Mouse (Mus musculus) limb, embryonic 12.5 days (tissue): ENCODE measurements at regions not wholly inside any gene's neighbourhood (a gene's known extent, or its start where the extent isn't known, plus 50 kb on each side); places are given as distances from the start of the nearest gene placed in this dataset.

ENCODE experiments used
- ATAC-seq: fragments of 200-750 bp; cut with Nextera tagmentation; 2 replicates; pipeline ENCODE4 v1.8.0; 2017; ENCODE audit warnings: low read depth, moderate TSS enrichment; ENCODE audit not compliant: insufficient number of reproducible peaks, insufficient read depth, low FRiP score, low TSS enrichment
- H3K27ac ChIP-seq: fragments of 300-500 bp; sonication (generic); 2 replicates; pipeline ENCODE4 v1.5.1; 2016; ENCODE audit warnings: mild to moderate bottlenecking, moderate library complexity
- H3K27me3 ChIP-seq: fragments of 300-500 bp; sonication (generic); 2 replicates; pipeline ENCODE4 v1.6.1; 2016; ENCODE audit warnings: mild to moderate bottlenecking, moderate library complexity
- H3K36me3 ChIP-seq: fragments of 300-500 bp; sonication (generic); 2 replicates; pipeline ENCODE4 v1.6.1; 2016; ENCODE audit warnings: mild to moderate bottlenecking, moderate library complexity
- H3K4me1 ChIP-seq: fragments of 300-500 bp; sonication (generic); replicated peaks from 2 replicates; pipeline ENCODE4 v1.6.1; 2016
- H3K4me2 ChIP-seq: fragments of 300-500 bp; sonication (generic); 2 replicates; pipeline ENCODE4 v1.6.1; 2016; ENCODE audit warnings: mild to moderate bottlenecking, moderate library complexity
- H3K4me3 ChIP-seq: fragments of 300-500 bp; sonication (generic); replicated peaks from 2 replicates; pipeline ENCODE4 v1.5.1; 2016; ENCODE audit warnings: mild to moderate bottlenecking
- H3K9ac ChIP-seq: fragments of 300-500 bp; sonication (generic); replicated peaks from 2 replicates; pipeline ENCODE4 v1.6.1; 2016; ENCODE audit warnings: mild to moderate bottlenecking, moderate library complexity
- H3K9me3 ChIP-seq: fragments of 300-500 bp; sonication (generic); 2 replicates; pipeline ENCODE4 v1.6.1; 2016; ENCODE audit warnings: mild to moderate bottlenecking, moderate library complexity
- WGBS: fragments of 180-500 bp; shearing (Covaris S2); methylation state at CpG from one replicate; pipeline ENCODE4 v1.1.7; 2016; 5-methylcytosine and 5-hydroxymethylcytosine counted together

DNA sequence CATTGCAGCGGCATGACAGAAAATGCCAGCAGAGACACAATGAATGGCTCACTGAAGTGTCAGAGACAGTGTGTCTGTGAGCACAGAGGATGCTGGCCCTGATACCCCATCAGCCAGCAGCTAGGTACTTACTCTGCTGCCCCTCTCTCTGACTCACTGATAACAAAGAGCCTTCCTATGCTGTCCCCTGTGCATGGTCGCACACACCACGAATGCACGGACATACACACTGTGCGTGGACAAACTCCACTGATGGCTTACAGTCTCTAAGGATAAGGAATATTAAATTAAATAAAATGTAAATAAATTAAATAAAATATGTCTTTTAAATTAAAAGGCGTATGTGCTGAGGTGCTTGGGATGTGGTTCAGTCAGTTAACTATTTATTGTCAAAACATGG is 438.2 kb downstream of the Rwdd3 start:
- ATAC-seq: no peak; the same call in 1 of the 2 replicates
- H3K4me1 ChIP-seq: no peaks in the 10 kb centered on the region
- H3K9me3 ChIP-seq: no peaks in the 10 kb centered on the region
- H3K36me3 ChIP-seq: no peaks in the 10 kb centered on the region
- H3K4me2 ChIP-seq: no peak overlapping the region
- no peaks in the 10 kb centered on the region for H3K27me3 ChIP-seq
- no peak overlapping the region for H3K9ac ChIP-seq
- WGBS: 95% methylated on average over 6 of the region's 6 CpGs
- H3K4me3 ChIP-seq: no peak overlapping the region
- H3K27ac ChIP-seq: no peak overlapping the region

DNA sequence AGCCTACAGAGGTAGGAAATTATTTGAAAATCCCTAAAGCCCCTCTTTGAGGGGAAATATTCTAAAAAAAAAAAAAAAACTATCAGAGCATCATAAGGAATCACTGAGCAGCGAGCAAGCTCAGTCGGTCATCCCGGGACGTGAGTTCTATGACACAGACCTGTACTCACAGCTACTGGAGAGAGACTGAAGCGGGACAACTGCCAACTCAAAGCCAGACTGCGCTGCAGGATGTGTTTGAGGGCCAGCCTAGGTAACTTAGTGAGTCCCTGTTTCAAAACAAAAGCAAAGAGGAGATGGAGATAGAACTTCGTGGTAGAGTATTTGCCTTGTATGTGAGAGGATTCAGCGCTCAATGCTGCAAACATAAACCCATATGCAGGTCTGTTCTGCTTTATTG is 439.1 kb downstream of the Rwdd3 start:
- no peak for ATAC-seq
- Histone ChIP-seq H3K4me2 (no peak overlapping the region), H3K4me1 (no peaks in the 10 kb centered on the region), H3K4me3 (no peak overlapping the region), H3K36me3 (no peaks in the 10 kb centered on the region), H3K27ac (no peak overlapping the region), H3K9ac (no peak overlapping the region), H3K9me3 (no peaks in the 10 kb centered on the region), H3K27me3 (no peaks in the 10 kb centered on the region)
- 87% methylated on average over 8 of the region's 8 CpGs for WGBS

DNA sequence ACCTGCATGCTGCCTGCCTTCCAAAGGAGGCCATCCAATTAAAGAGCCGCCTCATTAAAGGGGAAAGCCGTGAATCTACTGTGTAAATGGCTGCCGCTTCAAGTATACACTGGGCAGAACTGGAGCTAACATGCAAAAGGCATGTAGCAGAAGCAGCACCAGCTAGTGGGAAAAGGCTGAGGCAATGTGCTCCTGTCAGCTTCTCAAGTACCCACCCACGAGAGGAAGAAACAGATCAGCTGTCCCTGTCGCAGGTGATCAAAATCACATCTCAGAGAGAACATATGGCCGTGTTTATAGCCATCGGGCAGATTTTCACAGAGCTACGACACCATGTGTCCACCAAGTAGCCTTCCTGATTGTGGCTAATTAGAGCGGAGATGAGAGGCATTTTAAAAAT is 440.2 kb downstream of the Rwdd3 start:
- ATAC-seq: no peak; the same call in 1 of the 2 replicates
- H3K4me3 ChIP-seq: no peak overlapping the region

DNA sequence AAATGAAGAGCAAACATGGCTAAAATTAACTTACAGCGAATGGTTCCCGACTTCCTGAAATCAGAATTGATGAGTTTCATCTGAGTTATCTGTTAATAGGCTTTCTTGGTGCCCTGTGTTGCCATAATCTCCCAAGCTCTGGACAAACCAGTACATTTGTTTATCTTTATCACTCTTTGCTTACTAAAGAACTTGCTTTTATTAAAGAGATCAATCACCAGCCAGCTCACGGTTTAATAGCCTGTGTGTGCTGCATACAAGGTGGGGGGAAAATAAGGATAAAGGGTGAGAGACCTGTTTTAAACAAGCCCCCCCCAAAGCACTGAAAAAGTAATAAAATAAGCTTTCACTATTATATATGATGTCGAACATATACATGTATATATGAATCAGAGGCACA is 441.3 kb downstream of the Rwdd3 start:
- Histone ChIP-seq H3K4me1 (no peaks in the 10 kb centered on the region), H3K9ac (no peak overlapping the region), H3K4me2 (no peak overlapping the region), H3K4me3 (no peak overlapping the region), H3K9me3 (no peaks in the 10 kb centered on the region), H3K36me3 (no peaks in the 10 kb centered on the region), H3K27me3 (no peaks in the 10 kb centered on the region), H3K27ac (no peak overlapping the region)
- 72% methylated on average over 4 of the region's 4 CpGs for WGBS
- no peak for ATAC-seq

More for the DNA sequence above, 440.2 kb downstream of the Rwdd3 start:
- WGBS: 35% methylated on average over 9 of the region's 9 CpGs
- no peaks in the 10 kb centered on the region for H3K9me3 ChIP-seq
- no peaks in the 10 kb centered on the region for H3K4me1 ChIP-seq
- no peak overlapping the region for H3K9ac ChIP-seq
- no peaks in the 10 kb centered on the region for H3K27me3 ChIP-seq
- H3K4me2 ChIP-seq: no peak overlapping the region
- H3K27ac ChIP-seq: no peak overlapping the region
- no peaks in the 10 kb centered on the region for H3K36me3 ChIP-seq

DNA sequence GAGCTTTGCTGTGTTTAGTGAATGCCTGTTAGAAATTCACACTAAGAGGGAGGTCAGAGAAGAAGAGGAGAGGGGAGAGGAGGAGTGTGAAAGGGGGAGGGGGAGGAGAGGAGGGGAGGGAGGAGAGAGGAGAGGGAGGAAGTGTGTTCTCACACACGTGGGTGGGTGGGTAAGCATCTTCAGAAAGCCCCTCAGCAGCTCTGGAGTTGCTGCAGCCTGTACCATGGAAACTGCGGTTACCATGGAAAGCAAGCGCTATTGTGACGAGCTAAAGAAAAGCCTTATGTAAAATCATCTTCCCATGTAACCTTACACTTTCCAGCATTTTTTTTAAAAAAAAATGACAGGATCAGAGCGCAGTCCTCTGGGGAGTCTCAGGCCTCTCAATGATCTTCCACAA is 441.8 kb downstream of the Rwdd3 start:
- Histone ChIP-seq H3K9me3 (no peaks in the 10 kb centered on the region), H3K36me3 (no peaks in the 10 kb centered on the region), H3K4me1 (no peaks in the 10 kb centered on the region), H3K27me3 (no peaks in the 10 kb centered on the region), H3K9ac (no peak overlapping the region), H3K4me3 (no peak overlapping the region), H3K27ac (no peak overlapping the region), H3K4me2 (no peak overlapping the region)
- WGBS: 66% methylated on average over 5 of the region's 5 CpGs
- ATAC-seq: no peak

DNA sequence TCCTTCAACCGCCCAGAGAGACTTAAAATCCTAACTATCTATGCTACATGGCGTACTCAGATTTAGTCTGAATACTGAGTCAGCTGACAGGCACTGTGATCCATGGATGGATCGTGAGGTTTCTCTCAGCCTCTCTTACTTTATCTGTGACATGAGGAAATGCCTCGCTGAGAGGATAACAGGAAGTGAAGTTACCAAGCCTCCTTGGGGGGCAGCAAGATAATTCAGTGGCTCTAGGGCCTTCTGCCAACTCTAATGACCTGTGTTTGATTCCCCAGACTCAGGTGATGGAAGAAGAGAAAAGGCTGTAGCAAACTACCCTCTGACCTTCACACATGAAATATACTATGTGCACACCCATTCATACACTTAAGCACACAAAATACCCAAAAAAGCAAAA is 486.3 kb downstream of the Rwdd3 start:
- H3K4me2 ChIP-seq: no peak overlapping the region
- no peaks in the 10 kb centered on the region for H3K27me3 ChIP-seq
- no peak overlapping the region for H3K27ac ChIP-seq
- WGBS: 84% methylated on average over 4 of the region's 4 CpGs
- no peaks in the 10 kb centered on the region for H3K9me3 ChIP-seq
- no peaks in the 10 kb centered on the region for H3K4me1 ChIP-seq
- no peak overlapping the region for H3K4me3 ChIP-seq
- no peak overlapping the region for H3K9ac ChIP-seq
- no peaks in the 10 kb centered on the region for H3K36me3 ChIP-seq
- no peak for ATAC-seq

DNA sequence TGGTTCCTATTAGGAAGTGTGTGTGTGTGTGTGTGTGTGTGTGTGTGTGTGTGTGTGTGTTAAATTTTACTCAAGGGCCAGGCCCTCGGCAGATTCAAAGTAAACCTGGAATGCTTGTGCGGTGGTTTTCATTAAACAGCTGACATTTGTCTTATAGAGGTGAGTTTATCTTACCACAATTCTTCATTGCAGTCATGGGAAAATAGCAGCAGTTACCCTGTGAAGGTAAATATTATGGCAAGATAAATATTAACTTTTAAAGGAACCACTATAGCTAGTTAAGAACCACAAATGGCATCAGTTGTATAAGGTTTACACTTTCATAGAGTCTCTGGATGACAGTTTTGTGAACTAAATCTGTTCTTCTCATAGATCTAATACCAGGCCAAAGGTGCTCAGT is 495.6 kb downstream of the Rwdd3 start:
- Histone ChIP-seq H3K4me2 (no peak overlapping the region), H3K4me3 (no peak overlapping the region), H3K4me1 (no peaks in the 10 kb centered on the region), H3K27me3 (no peaks in the 10 kb centered on the region), H3K9me3 (0 out of 2 replicates have a peak, but pooled peaks cover 7% of the 10 kb centered on the region), H3K36me3 (no peaks in the 10 kb centered on the region), H3K9ac (no peak overlapping the region), H3K27ac (no peak overlapping the region)
- WGBS: 78% methylated on average over 2 of the region's 2 CpGs
- no peak for ATAC-seq

DNA sequence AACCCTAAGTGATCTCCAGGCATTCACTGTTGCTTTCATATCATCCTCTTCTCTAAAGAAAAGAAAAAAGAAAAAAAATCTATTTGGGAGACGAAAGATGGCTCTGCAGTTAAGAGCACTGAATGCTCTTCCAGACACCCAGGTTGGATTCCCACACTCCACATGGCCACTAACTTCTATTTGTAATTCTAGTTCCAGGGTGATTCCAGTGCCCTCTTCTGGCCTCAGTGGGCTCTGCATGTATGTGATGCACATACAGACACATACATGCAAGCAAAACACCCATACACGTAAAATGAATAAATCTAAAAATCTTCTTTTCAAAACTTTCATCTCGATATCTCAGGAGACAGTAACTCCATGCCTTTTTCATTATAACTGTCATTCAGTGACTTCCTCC is 502.8 kb downstream of the Rwdd3 start:
- Histone ChIP-seq H3K4me2 (no peak overlapping the region), H3K36me3 (no peaks in the 10 kb centered on the region), H3K9ac (no peak overlapping the region), H3K27me3 (no peaks in the 10 kb centered on the region), H3K27ac (no peak overlapping the region), H3K9me3 (0 out of 2 replicates have a peak, but pooled peaks cover 7% of the 10 kb centered on the region), H3K4me1 (no peaks in the 10 kb centered on the region), H3K4me3 (no peak overlapping the region)
- WGBS: 92% methylated on average over 3 of the region's 3 CpGs
- no peak for ATAC-seq

DNA sequence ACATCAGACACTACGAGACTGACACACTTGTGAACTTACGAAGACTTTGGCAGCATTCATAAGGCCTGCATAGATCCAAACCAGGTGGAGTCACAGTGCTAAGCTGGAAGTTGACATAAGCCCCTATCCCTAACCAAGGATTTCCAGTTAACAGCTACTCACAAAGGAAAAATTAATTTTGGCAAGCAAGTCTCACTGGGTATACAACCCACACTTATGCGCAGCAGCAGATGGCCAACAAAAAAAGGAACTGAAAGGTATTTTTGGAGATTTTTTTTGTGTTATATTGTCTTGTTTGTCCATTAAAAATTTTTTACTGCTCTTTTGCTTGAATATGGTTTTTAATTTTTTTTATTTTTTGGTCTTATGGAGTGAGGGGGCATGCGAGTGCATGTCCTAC is 509.0 kb downstream of the Rwdd3 start:
- Histone ChIP-seq H3K9me3 (no peaks in the 10 kb centered on the region), H3K27ac (no peak overlapping the region), H3K4me1 (no peaks in the 10 kb centered on the region), H3K4me2 (no peak overlapping the region), H3K4me3 (no peak overlapping the region), H3K36me3 (no peaks in the 10 kb centered on the region), H3K27me3 (no peaks in the 10 kb centered on the region), H3K9ac (no peak overlapping the region)
- 89% methylated on average over 4 of the region's 4 CpGs for WGBS
- no peak for ATAC-seq

DNA sequence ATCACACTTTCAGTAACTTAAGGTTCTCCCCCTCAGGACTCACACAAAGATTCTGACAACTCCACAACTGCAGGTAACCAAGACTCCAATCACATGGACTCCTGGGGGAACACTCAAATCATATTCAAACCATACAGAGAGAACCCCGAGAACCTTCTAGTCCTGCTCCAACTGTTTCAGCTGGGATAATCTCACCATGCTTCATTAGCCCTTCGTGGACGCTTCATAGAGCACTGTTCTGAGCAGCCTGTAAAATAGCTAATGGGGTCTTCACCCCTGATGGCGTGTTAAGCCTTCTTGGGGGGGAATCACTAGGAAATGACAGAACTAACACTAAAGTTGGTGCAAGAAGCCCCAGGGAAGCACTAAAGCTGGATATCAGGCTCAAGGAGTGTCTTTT is 510.7 kb downstream of the Rwdd3 start:
- H3K27me3 ChIP-seq: no peaks in the 10 kb centered on the region
- H3K4me2 ChIP-seq: no peak overlapping the region
- H3K9ac ChIP-seq: no peak overlapping the region
- H3K36me3 ChIP-seq: no peaks in the 10 kb centered on the region
- ATAC-seq: no peak
- no peak overlapping the region for H3K27ac ChIP-seq
- 65% methylated on average over 4 of the region's 4 CpGs for WGBS
- no peak overlapping the region for H3K4me3 ChIP-seq
- no peaks in the 10 kb centered on the region for H3K9me3 ChIP-seq
- no peaks in the 10 kb centered on the region for H3K4me1 ChIP-seq

DNA sequence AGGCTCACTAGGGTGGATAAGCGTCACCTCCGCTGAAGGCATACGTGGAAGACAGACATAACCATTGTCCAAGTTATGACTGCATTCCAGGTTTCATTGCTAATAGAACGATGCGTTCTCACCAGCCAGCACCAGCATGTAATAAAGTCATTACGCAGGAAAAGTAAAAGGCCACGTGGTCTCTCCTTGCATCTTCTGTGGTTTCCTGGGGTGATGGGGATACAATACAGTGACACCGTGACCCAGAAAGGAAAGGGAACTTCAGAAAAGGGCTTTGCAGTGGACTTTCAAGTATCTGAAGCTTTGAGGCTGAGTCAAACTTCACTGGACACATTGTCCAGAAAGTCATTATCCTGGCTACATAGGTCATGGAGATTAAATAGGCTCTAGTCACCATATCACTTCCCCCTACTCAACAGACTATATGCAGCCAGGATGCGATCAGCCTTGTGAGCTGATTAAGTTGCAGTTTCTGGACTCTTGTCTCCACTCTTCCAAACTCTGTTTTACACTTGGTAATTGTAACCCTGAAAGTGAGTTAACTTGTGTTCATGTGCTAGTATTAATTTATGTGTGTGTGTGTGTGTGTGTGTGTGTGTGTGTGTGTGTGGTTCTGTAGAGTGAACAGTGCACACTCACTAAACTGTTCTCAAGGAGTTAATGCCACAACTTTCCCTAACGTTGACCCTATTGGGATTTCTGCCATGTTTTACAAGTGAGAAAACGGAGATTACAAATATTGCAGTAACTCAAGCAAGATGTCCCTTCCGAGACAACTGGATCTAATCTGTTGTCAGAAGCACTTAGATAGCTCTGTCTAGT is 522.2 kb downstream of the Rwdd3 start:
- Histone ChIP-seq H3K4me3 (no peak overlapping the region), H3K9me3 (no peaks in the 10 kb centered on the region), H3K27ac (no peak overlapping the region), H3K9ac (no peak overlapping the region), H3K4me1 (no peaks in the 10 kb centered on the region), H3K27me3 (no peaks in the 10 kb centered on the region), H3K4me2 (no peak overlapping the region), H3K36me3 (no peaks in the 10 kb centered on the region)
- 80% methylated on average over 12 of the region's 12 CpGs for WGBS
- no peak for ATAC-seq

DNA sequence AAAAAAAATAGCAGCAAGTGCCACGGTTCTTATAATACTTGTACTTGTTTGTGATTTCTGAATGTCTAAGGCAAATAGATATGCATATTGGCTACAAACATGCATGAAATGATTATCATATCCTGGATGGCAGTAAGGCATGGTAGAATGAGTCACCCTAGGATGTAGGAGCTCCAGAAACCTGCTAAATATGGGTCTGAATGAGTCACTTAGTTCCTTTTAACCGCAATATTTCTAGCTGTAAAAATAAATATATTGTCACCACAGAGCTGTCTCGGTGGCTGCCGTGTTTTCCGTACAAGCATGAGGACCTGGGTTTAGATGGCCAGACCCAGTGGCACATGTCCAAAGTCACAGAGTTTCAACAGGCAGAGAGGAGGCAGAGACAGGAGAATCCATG is 523.1 kb downstream of the Rwdd3 start:
- Histone ChIP-seq H3K27ac (no peak overlapping the region), H3K36me3 (no peaks in the 10 kb centered on the region), H3K4me3 (no peak overlapping the region), H3K4me2 (no peak overlapping the region), H3K9ac (no peak overlapping the region), H3K4me1 (no peaks in the 10 kb centered on the region), H3K27me3 (no peaks in the 10 kb centered on the region), H3K9me3 (no peaks in the 10 kb centered on the region)
- WGBS: 96% methylated on average over 5 of the region's 5 CpGs
- ATAC-seq: no peak
